Mouse (Mus musculus): Measurements from ENCODE around the gene Vmn1r77.
A peak's percentile ranks its signal among the peaks of the same experiment; 100 is the strongest.
"Not testable (repeated sequence)": the region's sequence is repeated elsewhere in the genome, so short reads cannot be mapped to it uniquely, and the experiment has no call there.

Gene Vmn1r77

DNA sequence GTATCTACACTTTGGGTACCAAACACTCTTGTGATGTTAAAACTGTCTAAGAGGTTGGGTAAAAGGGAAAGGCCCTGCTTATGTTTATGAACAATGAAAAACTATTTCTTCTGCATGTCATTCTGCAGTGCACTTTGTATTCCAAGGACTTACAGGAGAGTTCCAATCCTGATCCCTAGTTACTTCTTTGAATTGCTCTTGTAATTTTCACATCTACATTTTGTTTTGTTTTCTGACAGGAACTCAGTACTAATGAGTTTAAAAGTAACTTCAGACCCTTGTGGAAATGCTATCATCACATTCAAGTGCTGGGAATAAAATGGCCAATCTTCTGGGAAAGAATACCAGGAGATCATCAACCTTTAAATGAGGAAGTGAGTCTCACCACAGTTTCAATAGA, at the start of gene Vmn1r77:
Vmn1r77 (plus strand) TSS at position 301 of the 400 bp plus-strand sequence.
- DNase-seq (ENCODE audit: low read depth, low spot score), result not testable (repeated sequence)

DNA sequence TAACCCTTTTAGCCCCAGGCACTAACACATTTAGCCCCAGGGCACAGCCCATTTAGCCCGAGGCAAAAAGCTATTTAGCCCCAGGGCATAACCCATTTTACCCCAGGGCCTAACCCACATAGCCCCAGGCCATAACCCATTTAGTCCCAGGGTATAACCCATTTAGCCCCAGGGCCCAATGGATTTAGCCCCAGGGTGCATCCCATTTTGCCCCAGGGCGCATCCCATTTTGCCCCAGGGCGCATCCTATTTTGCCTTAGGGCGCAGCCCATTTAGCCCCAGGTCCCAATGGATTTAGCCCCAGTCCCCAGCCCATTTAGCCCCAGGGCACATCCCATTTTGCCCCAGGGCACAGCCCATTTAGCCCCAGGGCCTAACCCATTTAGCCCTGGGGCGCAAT, 25.1 kb upstream of the Vmn1r77 start:
- not testable (repeated sequence) for DNase-seq (ENCODE audit: low read depth, low spot score)

DNA sequence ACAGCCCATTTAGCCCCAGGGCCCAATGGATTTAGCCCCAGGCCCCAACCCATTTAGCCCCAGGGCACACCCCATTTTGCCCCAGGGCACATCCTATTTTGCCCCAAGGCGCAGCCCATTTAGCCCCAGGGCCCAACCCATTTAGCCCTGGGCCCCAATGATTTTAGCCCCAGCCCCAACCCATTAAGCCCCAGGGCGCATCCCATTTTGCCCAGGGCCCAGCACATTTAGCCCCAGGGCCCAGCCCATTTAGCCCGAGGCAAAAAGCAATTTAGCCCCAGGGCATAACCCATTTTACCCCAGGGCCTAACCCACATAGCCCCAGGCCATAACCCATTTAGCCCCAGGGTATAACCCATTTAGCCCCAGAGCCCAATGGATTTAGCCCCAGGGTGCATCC, 24.2 kb upstream of the Vmn1r77 start:
- not testable (repeated sequence) for DNase-seq (ENCODE audit: low read depth, low spot score)

DNA sequence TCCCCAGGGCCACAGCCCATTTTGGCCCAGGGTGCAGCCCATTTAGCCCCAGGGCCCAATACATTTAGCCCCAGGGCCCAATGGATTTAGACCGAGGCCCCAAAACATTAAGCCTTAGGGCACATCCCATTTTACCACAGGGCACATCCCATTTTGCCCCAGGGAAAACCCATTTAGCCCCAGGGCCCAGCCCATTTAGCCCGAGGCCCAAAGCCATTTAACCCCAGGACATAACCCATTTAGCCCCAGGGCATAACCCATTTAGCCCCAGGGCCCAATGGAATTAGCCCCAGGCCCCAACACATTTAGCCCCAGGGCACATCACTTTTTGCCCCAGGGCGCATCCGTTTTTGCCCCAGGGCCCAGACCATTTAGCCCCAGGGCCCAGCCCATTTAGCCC, 23.4 kb upstream of the Vmn1r77 start:
- no peak for DNase-seq (ENCODE audit: low read depth, low spot score)

DNA sequence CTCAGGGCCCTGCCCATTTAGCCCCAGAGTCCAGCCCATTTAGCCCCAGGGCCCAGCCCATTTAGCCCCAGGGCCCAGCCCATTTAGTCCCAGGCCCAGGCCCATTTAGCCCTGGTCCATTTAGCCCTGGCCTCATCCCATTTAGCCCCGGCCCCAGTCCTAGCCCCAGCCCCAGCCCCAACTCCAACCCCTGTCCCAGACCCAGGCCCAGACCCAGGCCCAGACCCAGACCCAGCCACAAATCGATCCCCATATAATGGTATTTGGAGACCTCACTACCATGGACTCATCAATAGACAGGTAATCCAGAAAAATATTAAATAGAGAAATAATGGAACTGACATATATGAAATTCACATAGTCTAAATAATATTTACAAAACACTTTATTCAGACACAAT, 18.7 kb upstream of the Vmn1r77 start:
- not testable (repeated sequence) for DNase-seq (ENCODE audit: low read depth, low spot score)

DNA sequence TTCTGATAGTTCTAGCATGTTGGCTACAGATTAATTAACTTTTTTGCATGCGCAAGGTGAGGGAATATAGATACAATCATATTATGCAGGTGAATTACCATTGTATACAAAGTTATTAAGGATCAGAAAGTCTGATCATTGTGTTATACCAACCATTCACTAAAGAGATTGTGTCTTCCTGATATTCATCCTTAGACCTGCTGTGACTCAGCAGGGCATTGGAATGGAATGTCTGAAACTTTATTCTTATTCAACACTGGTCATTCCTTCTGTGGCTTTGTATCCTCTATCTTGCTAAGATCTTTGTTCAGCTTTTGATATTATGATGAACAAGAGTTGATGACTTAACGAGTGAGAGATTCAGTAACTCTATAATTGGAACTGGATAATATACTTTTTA, 4.1 kb downstream of the Vmn1r77 start:
- peak; percentile 8 for DNase-seq (ENCODE audit: low read depth, low spot score)

Measured in ES-CJ7 (cell line).